Mouse (Mus musculus) E14TG2a.4 (cell line): ENCODE measurements around the gene Ptp4a2.

ENCODE experiments used
- H3K27me3 ChIP-seq: 2 replicates; pipeline ENCODE4 v1.6.1; 2014; ENCODE audit warnings: low read length, control low read depth; ENCODE audit not compliant: insufficient read depth
- H3K36me3 ChIP-seq: 2 replicates; pipeline ENCODE4 v1.6.1; 2014; ENCODE audit warnings: low read length, control low read depth; ENCODE audit not compliant: insufficient read depth
- H3K4me1 ChIP-seq: replicated peaks from 2 replicates; pipeline ENCODE4 v1.6.1; 2014; ENCODE audit warnings: low read depth, low read length, control low read depth
- H3K4me3 ChIP-seq: replicated peaks from 2 replicates; pipeline ENCODE4 v1.5.1; 2014; ENCODE audit warnings: mild to moderate bottlenecking, low read length
- H3K9me3 ChIP-seq: 2 replicates; pipeline ENCODE4 v1.6.1; 2014; ENCODE audit warnings: low read length, control low read depth
- CTCF ChIP-seq: conservative IDR thresholded peaks from 2 replicates; pipeline ENCODE4 v1.5.1; 2014; ENCODE audit warnings: low read length
- NANOG ChIP-seq: IDR thresholded peaks from 2 replicates; pipeline ENCODE4 v1.6.1; 2014; ENCODE audit warnings: borderline replicate concordance, low read length, mixed read lengths
- POU5F1 ChIP-seq: IDR thresholded peaks from 2 replicates; pipeline ENCODE4 v1.6.1; 2014; ENCODE audit warnings: low read length, borderline replicate concordance

Gene Ptp4a2

DNA sequence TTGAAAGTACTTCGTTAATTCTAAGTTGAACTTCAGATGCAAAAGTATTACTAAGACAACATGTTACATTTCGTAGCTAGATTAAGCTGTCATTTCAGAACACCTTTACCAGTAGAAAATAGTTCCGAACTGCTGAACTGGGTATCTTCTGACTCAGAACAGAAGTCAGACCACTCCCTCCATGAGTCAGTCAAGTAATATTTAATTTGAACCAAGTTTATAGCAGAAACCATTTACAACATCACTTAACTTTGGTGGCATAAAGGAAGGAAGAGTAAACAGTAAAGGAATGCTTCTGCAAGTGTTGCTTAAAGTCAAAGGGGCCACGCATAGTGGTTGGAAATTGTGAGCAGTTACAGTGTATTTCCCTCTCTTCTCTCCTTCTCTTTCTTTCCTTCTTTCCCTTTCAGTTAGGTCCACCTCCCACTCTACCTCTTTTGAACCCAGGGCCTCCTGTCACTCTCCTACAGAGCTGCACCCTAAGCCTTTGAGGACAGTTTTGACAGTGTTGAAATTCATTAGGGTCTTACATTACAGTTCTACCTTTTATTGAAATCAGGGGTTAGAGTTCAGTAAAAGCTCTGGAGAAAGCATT lies 12.3 kb downstream of the Ptp4a2 start:
- no peaks in the 10 kb centered on the region for H3K9me3 ChIP-seq
- H3K4me3 ChIP-seq = no peak overlapping the region
- TF ChIP-seq NANOG = no peak
- no peak for TF ChIP-seq POU5F1
- no peak for TF ChIP-seq CTCF
- H3K36me3 ChIP-seq = peaks cover 36% of the 10 kb centered on the region
- no peaks in the 10 kb centered on the region for H3K27me3 ChIP-seq
- H3K4me1 ChIP-seq = peaks cover 82% of the 10 kb centered on the region

DNA sequence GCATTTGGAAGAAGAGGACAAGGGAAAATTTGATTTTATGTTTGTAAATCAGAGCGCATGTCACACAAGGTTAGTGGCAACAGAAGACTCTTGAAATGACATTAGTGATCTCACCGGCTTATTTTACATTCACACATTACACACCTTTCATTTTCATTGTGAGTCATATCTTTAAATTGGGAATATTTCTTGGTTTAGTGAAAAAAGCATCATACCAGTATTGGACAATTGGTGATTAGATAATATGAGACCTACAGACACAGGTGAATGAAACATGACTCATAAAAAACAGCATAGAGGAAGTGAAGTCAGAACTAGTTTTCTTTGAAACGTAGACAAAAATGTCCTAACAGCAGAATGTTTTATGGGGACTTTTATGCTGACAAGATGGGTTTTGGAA lies 16.6 kb downstream of the Ptp4a2 start:
- H3K27me3 ChIP-seq = no peaks in the 10 kb centered on the region
- peaks cover 36% of the 10 kb centered on the region for H3K36me3 ChIP-seq
- H3K4me1 ChIP-seq = peaks cover 84% of the 10 kb centered on the region
- H3K9me3 ChIP-seq = no peaks in the 10 kb centered on the region
- no peak overlapping the region for H3K4me3 ChIP-seq
- TF ChIP-seq NANOG = no peak
- no peak for TF ChIP-seq POU5F1
- TF ChIP-seq CTCF = no peak

DNA sequence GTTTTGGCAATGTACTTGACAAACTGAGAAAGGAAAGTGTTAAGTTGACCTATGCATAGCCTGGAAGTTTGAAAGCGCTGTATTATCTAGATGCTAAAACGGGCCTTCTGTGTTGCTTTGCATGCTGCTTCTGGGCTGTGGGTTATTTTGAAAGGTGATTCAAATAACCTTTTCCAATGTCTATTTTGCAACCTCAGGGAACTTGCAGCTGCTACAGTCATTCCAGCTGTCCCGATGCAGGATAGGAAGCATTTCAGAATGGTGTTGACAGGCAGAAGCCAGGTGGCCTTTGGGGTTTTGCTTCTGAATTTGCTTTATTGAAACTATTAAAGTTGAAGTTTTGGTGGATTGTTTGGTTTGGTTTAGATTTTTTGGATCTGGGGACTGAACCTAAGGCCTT lies 17.1 kb downstream of the Ptp4a2 start:
- Histone ChIP-seq H3K4me1 (peaks cover 84% of the 10 kb centered on the region), H3K4me3 (no peak overlapping the region), H3K27me3 (no peaks in the 10 kb centered on the region), H3K9me3 (no peaks in the 10 kb centered on the region), H3K36me3 (peaks cover 31% of the 10 kb centered on the region)
- TF ChIP-seq POU5F1 (no peak), CTCF (no peak), NANOG (no peak)

DNA sequence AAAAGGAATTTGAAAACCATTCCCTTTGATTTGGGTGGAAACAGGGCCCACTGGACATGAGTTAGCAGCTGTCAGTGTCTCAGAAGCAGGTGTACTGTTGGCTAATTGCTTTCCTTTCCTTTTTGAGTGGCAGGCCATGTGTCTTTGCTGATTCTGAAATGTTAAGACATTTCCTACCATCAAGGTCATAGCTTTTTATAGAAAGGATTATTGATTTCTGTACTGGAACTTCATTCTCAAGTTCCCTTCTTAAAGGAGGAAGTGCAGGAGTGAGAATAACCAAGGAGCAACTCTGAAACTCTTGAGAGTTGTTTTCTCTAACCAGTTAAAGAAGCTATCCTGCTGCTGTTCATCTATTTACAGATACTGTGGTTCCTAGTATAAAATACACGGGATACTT lies 18.8 kb downstream of the Ptp4a2 start:
- TF ChIP-seq CTCF = no peak
- TF ChIP-seq NANOG = no peak
- TF ChIP-seq POU5F1 = no peak
- Histone ChIP-seq H3K4me3 (no peak overlapping the region), H3K4me1 (peaks cover 85% of the 10 kb centered on the region), H3K36me3 (peaks cover 19% of the 10 kb centered on the region), H3K9me3 (no peaks in the 10 kb centered on the region), H3K27me3 (no peaks in the 10 kb centered on the region)

DNA sequence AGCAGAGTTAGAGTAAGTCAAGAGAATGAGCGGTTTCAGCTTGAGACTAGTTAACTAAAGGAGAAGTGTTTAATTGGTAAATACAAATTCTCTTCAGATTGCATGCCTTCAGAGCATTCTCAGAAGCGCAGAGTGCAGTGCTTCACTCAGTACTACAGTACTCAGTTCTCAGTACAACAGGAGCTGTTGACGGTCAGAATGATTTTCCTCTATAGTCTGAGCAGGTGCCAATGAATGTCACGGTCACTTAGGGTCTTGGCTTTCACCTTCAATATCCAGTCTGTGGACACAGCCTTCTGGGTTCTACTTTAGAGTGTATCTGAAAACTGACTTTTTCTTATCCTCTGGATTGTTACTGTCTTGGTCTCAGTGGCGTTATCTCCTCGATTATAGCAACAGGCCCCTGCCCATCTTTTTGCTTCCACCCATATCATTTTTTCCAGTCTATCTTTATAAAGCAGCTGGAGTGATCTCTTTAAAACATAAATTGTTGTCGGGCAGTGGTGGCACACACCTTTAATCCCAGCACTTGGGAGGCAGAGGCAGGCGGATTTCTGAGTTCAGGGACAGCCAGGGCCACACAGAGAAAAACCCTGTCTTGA lies 19.4 kb downstream of the Ptp4a2 start:
- Histone ChIP-seq H3K4me1 (peaks cover 85% of the 10 kb centered on the region), H3K4me3 (no peak overlapping the region), H3K9me3 (no peaks in the 10 kb centered on the region), H3K27me3 (no peaks in the 10 kb centered on the region), H3K36me3 (peaks cover 17% of the 10 kb centered on the region)
- no peak for TF ChIP-seq NANOG
- TF ChIP-seq POU5F1 = no peak

DNA sequence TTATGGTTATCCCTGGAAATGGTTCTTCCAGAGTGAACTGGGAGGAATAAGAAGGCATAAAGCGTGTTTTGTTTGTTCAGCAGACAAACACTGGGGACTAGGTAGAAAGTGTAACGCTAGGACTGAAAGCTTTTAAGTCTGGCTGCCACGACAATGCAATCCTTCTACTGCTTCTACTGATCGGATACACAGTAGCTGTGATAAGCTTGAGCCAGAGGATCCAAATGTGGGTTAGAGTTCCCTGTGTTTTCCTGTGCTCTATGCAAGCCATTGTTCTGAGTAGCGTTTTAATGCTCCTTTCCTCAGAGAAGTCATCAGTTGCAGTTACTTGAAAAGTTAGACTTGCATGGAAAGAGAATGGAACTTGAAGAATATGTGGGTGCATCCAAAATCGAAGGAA lies 23.6 kb downstream of the Ptp4a2 start:
- H3K4me3 ChIP-seq = no peak overlapping the region
- no peaks in the 10 kb centered on the region for H3K27me3 ChIP-seq
- no peaks in the 10 kb centered on the region for H3K9me3 ChIP-seq
- H3K36me3 ChIP-seq = peaks cover 16% of the 10 kb centered on the region
- peaks cover 76% of the 10 kb centered on the region for H3K4me1 ChIP-seq
- TF ChIP-seq POU5F1 (no peak), CTCF (no peak), NANOG (no peak)

DNA sequence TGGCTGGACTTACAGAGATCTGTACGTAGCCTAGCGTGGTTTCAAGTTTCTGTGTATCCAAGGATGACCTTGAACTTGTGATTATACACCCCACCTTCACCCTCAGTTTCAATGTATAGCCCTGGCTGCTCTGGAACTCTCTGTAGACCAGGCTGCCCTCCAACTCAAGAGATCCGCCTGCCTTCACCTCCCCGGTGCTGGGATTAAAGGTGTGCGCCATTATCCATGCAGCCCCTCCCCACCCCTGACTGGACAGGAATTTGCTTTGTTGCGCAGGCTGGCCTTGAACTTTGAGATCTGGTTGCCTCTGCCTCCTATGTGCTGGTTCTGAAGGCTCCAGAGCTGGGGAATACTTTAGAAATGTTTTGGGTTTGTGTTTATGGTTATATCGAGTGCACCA lies 24.3 kb downstream of the Ptp4a2 start:
- peaks cover 68% of the 10 kb centered on the region for H3K4me1 ChIP-seq
- TF ChIP-seq NANOG = 0 out of 2 replicates have a peak, but pooled peaks have one; percentile 19
- no peak for TF ChIP-seq POU5F1
- TF ChIP-seq CTCF = no peak
- H3K27me3 ChIP-seq = no peaks in the 10 kb centered on the region
- H3K4me3 ChIP-seq = no peak overlapping the region
- no peaks in the 10 kb centered on the region for H3K9me3 ChIP-seq
- peaks cover 22% of the 10 kb centered on the region for H3K36me3 ChIP-seq

DNA sequence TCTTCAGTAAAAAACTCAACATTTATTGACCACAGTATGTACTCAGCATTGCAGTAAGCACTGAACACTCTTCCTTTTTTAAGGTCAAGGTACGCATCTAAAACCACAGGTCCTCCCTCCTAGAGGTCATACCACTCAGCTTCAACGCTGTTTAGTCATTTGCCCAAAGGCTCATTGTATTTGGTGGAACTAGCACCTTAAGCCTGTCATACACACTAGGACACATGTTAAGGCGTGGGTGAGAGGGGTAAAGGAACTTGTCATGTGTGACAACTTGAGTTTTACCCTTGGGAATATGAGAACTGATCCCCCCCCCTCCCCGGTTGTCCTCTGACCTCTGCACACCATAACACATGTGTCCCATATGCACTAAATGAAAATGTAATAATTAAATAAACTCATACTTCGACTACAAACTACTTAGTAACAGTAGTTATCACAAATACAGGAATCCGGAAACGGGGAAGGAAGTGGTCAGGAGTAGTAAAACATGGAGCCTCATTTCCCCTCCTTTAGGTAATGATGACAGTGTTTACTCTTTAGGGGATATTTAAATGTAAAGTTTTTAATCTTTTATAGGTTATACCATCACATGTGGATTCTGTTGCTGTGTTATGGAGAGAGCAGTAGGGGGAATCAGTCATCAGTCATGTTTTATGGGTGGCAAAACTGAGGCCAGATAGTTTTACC lies 29.0 kb downstream of the Ptp4a2 start:
- peaks cover 63% of the 10 kb centered on the region for H3K36me3 ChIP-seq
- no peak for TF ChIP-seq CTCF
- no peaks in the 10 kb centered on the region for H3K27me3 ChIP-seq
- no peak overlapping the region for H3K4me3 ChIP-seq
- H3K9me3 ChIP-seq = no peaks in the 10 kb centered on the region
- peaks cover 31% of the 10 kb centered on the region for H3K4me1 ChIP-seq

DNA sequence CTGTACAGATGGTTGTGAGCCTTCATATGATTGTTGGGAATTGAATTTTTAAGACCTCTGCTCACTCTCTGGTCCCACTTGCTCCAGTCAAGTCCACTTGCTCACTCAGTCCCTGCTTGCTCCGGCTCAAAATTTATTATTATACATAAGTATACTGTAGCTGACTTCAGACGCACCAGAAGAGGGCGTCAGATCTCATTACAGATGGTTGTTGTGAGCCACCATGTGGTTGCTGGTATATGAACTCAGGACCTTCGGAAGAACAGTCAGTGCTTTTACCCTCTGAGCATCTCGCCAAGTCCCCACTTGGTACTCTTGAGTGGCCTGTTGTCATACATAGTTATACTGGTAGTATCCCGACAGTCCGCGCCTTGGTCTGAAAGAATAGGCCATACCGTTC lies 35.8 kb downstream of the Ptp4a2 start:
- Histone ChIP-seq H3K9me3 (no peaks in the 10 kb centered on the region), H3K36me3 (peaks cover 92% of the 10 kb centered on the region), H3K27me3 (no peaks in the 10 kb centered on the region), H3K4me1 (peaks cover 8% of the 10 kb centered on the region), H3K4me3 (no peak overlapping the region)
- no peak for TF ChIP-seq POU5F1
- peak; percentile 16; the same call in 1 of the 2 replicates for TF ChIP-seq CTCF
